Mouse (Mus musculus): ENCODE measurements around the gene Ceacam5. TPM values are rescaled to one million over a fixed set of nuclear protein-coding genes. Genes with fewer than 3 reads are reported as not detected.

The Ceacam5 gene
- total RNA-seq (2021) = not detected
- long read RNA-seq, experiment 1 = 0 reads
- long read RNA-seq, experiment 2 = 0 reads

DNA sequence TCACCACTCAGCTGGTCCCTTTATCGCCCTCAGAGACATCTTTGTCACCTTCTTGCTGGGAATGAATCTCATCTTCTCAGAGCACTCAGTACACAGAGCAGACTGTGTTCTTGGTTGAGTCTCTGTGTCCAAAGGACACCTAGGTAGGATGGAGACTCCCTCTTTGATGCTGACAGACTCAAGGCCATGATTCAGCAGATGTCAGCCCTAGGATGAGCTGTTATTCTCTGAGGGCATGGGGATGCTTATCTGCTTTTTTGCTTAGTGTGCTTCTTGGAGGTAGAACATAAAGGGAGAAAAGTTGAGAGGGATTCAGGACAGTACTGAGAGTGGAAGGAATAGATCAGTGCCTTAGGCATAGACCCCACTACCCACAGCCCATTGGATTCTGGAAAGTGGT lies at the start of gene Ceacam5:
TSS of gene Ceacam5 (plus strand) at position 301 of the 400 bp plus-strand sequence.
- DNase-seq (ENCODE audit: low spot score in 2 of 2) = no peak

Other genes starting within 250 kb of the Ceacam5 start
- gene Ceacam14, start 99.4 kb downstream of the Ceacam5 start, total RNA-seq (2021) = not detected
- gene Gm5155, start 158.5 kb downstream of the Ceacam5 start, total RNA-seq (2021) = not detected